Mouse (Mus musculus) MEL (cell line): Measurements from ENCODE around the gene Atf3. TPM values are rescaled to one million over a fixed set of nuclear protein-coding genes. Genes with fewer than 3 reads are reported as not detected.
A peak's percentile ranks its signal among the peaks of the same experiment; 100 is the strongest.

ENCODE experiments used
- DNase-seq: peaks from one replicate; pipeline ENCODE4 v3.0.0; 2011; ENCODE audit warnings: low read depth, low spot score
- H3K27ac ChIP-seq: 2 replicates; pipeline ENCODE4 v1.5.1; 2012; ENCODE audit warnings: low read depth, mild to moderate bottlenecking, control low read depth, low read length, moderate library complexity; ENCODE audit not compliant: control insufficient read depth
- H3K27me3 ChIP-seq, 2 experiments: fragments of 150-350 bp in 1 of 2; sonication (generic) in 1 of 2; 2 replicates each; pipeline ENCODE4 v1.6.1; 2012; ENCODE audit warnings: low read length in 2 of 2, mild to moderate bottlenecking in 2 of 2, improper control_type of control experiment in 1 of 2, moderate library complexity in 1 of 2; ENCODE audit not compliant: insufficient read depth in 2 of 2, control insufficient read depth in 1 of 2
- H3K36me3 ChIP-seq, 2 experiments: 2 replicates each; pipeline ENCODE4 v1.6.1; 2012 to 2014; ENCODE audit warnings: low read length in 2 of 2, improper control_type of control experiment in 1 of 2, inconsistent platforms in 1 of 2, mild to moderate bottlenecking in 1 of 2; ENCODE audit not compliant: insufficient read depth in 2 of 2, control insufficient read depth in 1 of 2
- H3K4me1 ChIP-seq, 2 experiments: fragments of 150-350 bp in 1 of 2; sonication (generic) in 1 of 2; 2 replicates each; pipeline ENCODE4 v1.6.1; 2012; ENCODE audit warnings: low read length in 2 of 2, improper control_type of control experiment in 1 of 2, mild to moderate bottlenecking in 1 of 2; ENCODE audit not compliant: insufficient read depth in 2 of 2, control insufficient read depth in 1 of 2
- H3K4me3 ChIP-seq, 2 experiments: fragments of 150-350 bp in 1 of 2; sonication (generic) in 1 of 2; 2 replicates each; pipeline ENCODE4 v1.5.1; 2012; ENCODE audit warnings: low read depth in 2 of 2, low read length in 2 of 2, mild to moderate bottlenecking in 2 of 2, moderate library complexity in 2 of 2, control low read depth in 1 of 2, improper control_type of control experiment in 1 of 2; ENCODE audit not compliant: control insufficient read depth in 1 of 2, insufficient read depth in 1 of 2
- H3K79me2 ChIP-seq: 2 replicates; pipeline ENCODE4 v1.6.1; 2012; ENCODE audit warnings: mild to moderate bottlenecking, low read length, moderate library complexity; ENCODE audit not compliant: control insufficient read depth, poor library complexity, insufficient read depth
- H3K9ac ChIP-seq: 2 replicates; pipeline ENCODE4 v1.6.1; 2012; ENCODE audit warnings: low read depth, mild to moderate bottlenecking, control low read depth, low read length, moderate library complexity; ENCODE audit not compliant: control insufficient read depth, poor library complexity, severe bottlenecking
- H3K9me3 ChIP-seq: fragments of 150-350 bp; sonication (generic); replicated peaks from 2 replicates; pipeline ENCODE4 v1.6.1; 2012; ENCODE audit warnings: mild to moderate bottlenecking, low read length, improper control_type of control experiment, moderate library complexity; ENCODE audit not compliant: insufficient read depth
- CHD1 ChIP-seq: IDR thresholded peaks from 2 replicates; pipeline ENCODE4 v1.6.1; 2012; ENCODE audit warnings: low read depth, mild to moderate bottlenecking, inconsistent platforms, low read length, improper control_type of control experiment
- CTCF ChIP-seq, 3 experiments: IDR thresholded peaks in 2 of 3; conservative IDR thresholded peaks in 1 of 3; 2 replicates each; pipeline ENCODE4 v1.5.1; 2011 to 2012; ENCODE audit warnings: low read length in 3 of 3, low read depth in 2 of 3, mild to moderate bottlenecking in 2 of 3, improper control_type of control experiment in 1 of 3, inconsistent platforms in 1 of 3, mixed read lengths in 1 of 3, moderate library complexity in 1 of 3; ENCODE audit not compliant: control insufficient read depth in 1 of 3, insufficient read depth in 1 of 3, poor library complexity in 1 of 3, severe bottlenecking in 1 of 3
- EP300 ChIP-seq, 2 experiments: IDR thresholded peaks; 2 replicates each; pipeline ENCODE4 v1.6.1; 2011; ENCODE audit warnings: improper control_type of control experiment in 2 of 2, low read length in 2 of 2, low read depth in 1 of 2, mild to moderate bottlenecking in 1 of 2
- GABPA ChIP-seq: IDR thresholded peaks from 2 replicates; pipeline ENCODE4 v1.6.1; 2012; ENCODE audit warnings: low read depth, mild to moderate bottlenecking, inconsistent platforms, low read length, improper control_type of control experiment, moderate library complexity
- GATA1 ChIP-seq: IDR thresholded peaks from 2 replicates; pipeline ENCODE4 v1.6.1; 2011; ENCODE audit warnings: low read depth, low read length, improper control_type of control experiment
- HCFC1 ChIP-seq: IDR thresholded peaks from 2 replicates; pipeline ENCODE4 v1.6.1; 2012; ENCODE audit warnings: low read depth, mild to moderate bottlenecking, inconsistent platforms, low read length, improper control_type of control experiment, moderate library complexity
- JUND ChIP-seq: IDR thresholded peaks from 2 replicates; pipeline ENCODE4 v1.6.1; 2011; ENCODE audit warnings: low read depth, mild to moderate bottlenecking, improper control_type of control experiment, low read length
- MAFK ChIP-seq: IDR thresholded peaks from 2 replicates; pipeline ENCODE4 v1.6.1; 2011; ENCODE audit warnings: low read depth, mild to moderate bottlenecking, low read length, improper control_type of control experiment, borderline replicate concordance
- MYC ChIP-seq: IDR thresholded peaks from 2 replicates; pipeline ENCODE4 v1.6.1; 2011; ENCODE audit warnings: low read depth, mild to moderate bottlenecking, low read length, improper control_type of control experiment, moderate library complexity
- NELFE ChIP-seq: IDR thresholded peaks from 2 replicates; pipeline ENCODE4 v1.6.1; 2011; ENCODE audit warnings: low read depth, low read length, improper control_type of control experiment
- NRF1 ChIP-seq: IDR thresholded peaks from 2 replicates; pipeline ENCODE4 v1.6.1; 2014; ENCODE audit warnings: low read depth, mild to moderate bottlenecking, inconsistent platforms, low read length, improper control_type of control experiment, moderate library complexity; ENCODE audit not compliant: poor library complexity, insufficient read depth, severe bottlenecking
- POLR2AphosphoS2 ChIP-seq: IDR thresholded peaks from 2 replicates; pipeline ENCODE4 v1.6.1; 2011; ENCODE audit warnings: low read length, improper control_type of control experiment
- POLR2AphosphoS5 ChIP-seq: IDR thresholded peaks from 2 replicates; pipeline ENCODE4 v1.6.1; 2012; ENCODE audit warnings: low read depth, borderline replicate concordance, mild to moderate bottlenecking, inconsistent platforms, low read length, moderate library complexity, mixed read lengths
- RAD21 ChIP-seq: IDR thresholded peaks from 2 replicates; pipeline ENCODE4 v1.6.1; 2011; ENCODE audit warnings: mild to moderate bottlenecking, low read depth, low read length, improper control_type of control experiment
- SIN3A ChIP-seq: IDR thresholded peaks from 2 replicates; pipeline ENCODE4 v1.6.1; 2012; ENCODE audit warnings: low read length, improper control_type of control experiment, inconsistent platforms
- TBP ChIP-seq: IDR thresholded peaks from 2 replicates; pipeline ENCODE4 v1.8.0; 2011; ENCODE audit warnings: low read depth, low read length, improper control_type of control experiment
- USF1 ChIP-seq: IDR thresholded peaks from 2 replicates; pipeline ENCODE4 v1.6.1; 2014; ENCODE audit warnings: low read depth, mild to moderate bottlenecking, inconsistent platforms, low read length, improper control_type of control experiment, moderate library complexity
- USF2 ChIP-seq, 2 experiments: IDR thresholded peaks; 2 replicates each; pipeline ENCODE4 v1.6.1; 2011 to 2012; ENCODE audit warnings: improper control_type of control experiment in 2 of 2, low read length in 2 of 2, borderline replicate concordance in 1 of 2, inconsistent platforms in 1 of 2, low read depth in 1 of 2, mild to moderate bottlenecking in 1 of 2; ENCODE audit not compliant: insufficient read depth in 1 of 2
- ZC3H11A ChIP-seq: IDR thresholded peaks from 2 replicates; pipeline ENCODE4 v1.6.1; 2012; ENCODE audit warnings: low read depth, mild to moderate bottlenecking, inconsistent platforms, low read length, improper control_type of control experiment
- ZNF384 ChIP-seq: IDR thresholded peaks from 2 replicates; pipeline ENCODE4 v1.6.1; 2012; ENCODE audit warnings: low read depth, mild to moderate bottlenecking, inconsistent platforms, low read length, improper control_type of control experiment
- polyA plus RNA-seq, 2 experiments: library from polyadenylated mRNA; stranded (reverse) in 1 of 2; unstranded in 1 of 2; fragments of >175 nt in 1 of 2; fragments of >200 nt in 1 of 2; gene quantifications; 2 replicates each; pipeline versions ENCODE4 v1.2.1 to v1.2.4; 2012; ENCODE audit warnings: low replicate concordance in 2 of 2, low read depth in 1 of 2; ENCODE audit not compliant: insufficient read length in 2 of 2, insufficient read depth in 1 of 2, missing spikeins in 1 of 2
- total RNA-seq: library from RNA; depleted of rRNA; stranded (reverse); fragments of 300-350 nt; gene quantifications from 2 replicates; pipeline ENCODE4 v1.2.3, GENCODE M21; 2012

Gene Atf3
- total and polyA plus RNA-seq, 3 experiments = 0.46 to 1.4 TPM; not detected in 1

GRCm38 (mm10) chr1:191172487-191172886 is 45.4 kb downstream of the Atf3 start (continued):
- TF ChIP-seq EP300 (IDR thresholded peaks at IDR 0.05; ENCODE audit: low read depth in 1 of 2, low read length in 2 of 2) (no peak), HCFC1 (no peak), POLR2AphosphoS5 (no peak), USF2 (IDR thresholded peaks at IDR 0.05; ENCODE audit: borderline replicate concordance in 1 of 2, insufficient read depth in 1 of 2, low read depth in 1 of 2, low read length in 2 of 2) (no peak), GABPA (no peak), USF1 (no peak), CHD1 (no peak), RAD21 (peak; percentile 52), TBP (no peak), GATA1 (no peak), CTCF (IDR thresholded peaks at IDR 0.05 in 2 of 3, conservative IDR thresholded peaks at IDR 0.05 in 1 of 3; ENCODE audit: control insufficient read depth in 1 of 3, insufficient read depth in 1 of 3, low read depth in 2 of 3, low read length in 3 of 3, poor library complexity in 1 of 3, severe bottlenecking in 1 of 3) (peak; percentile 32 to 68 (median 41)), MAFK (no peak), NRF1 (no peak), SIN3A (no peak), MYC (0 out of 2 replicates have a peak, but pooled peaks have one; percentile 41), POLR2AphosphoS2 (no peak), JUND (no peak), NELFE (no peak), ZNF384 (no peak)

DNA sequence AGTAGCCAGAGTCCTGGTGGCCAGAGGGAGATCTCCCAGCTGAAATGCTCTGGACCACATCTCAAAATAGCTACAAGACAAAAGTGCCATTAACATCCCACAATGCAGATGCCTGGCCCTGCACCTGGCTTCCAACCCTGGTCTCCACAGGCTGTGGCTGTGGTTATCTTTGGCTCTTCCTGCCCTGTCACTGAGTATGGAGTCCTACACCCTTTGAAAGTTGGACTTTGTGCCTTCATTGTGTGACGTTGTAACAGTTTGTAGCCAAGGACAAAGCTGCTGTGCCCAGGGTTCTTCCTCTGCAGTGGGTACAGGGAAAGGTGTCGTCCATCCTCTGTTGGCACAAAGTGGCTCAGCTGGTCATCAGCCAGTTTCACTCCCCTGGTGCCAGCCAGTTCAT is 47.4 kb downstream of the Atf3 start:
- Histone ChIP-seq H3K27me3 (no peaks in the 10 kb centered on the region), H3K4me1 (no peaks in the 10 kb centered on the region), H3K27ac (no peak overlapping the region), H3K9me3 (no peaks in the 10 kb centered on the region), H3K9ac (no peak overlapping the region), H3K4me3 (no peak overlapping the region), H3K79me2 (no peaks in the 10 kb centered on the region), H3K36me3 (no peaks in the 10 kb centered on the region)
- TF ChIP-seq ZC3H11A (no peak), NELFE (no peak), MYC (no peak), GABPA (no peak), GATA1 (no peak)
- no peak for DNase-seq
